Mouse (Mus musculus): Measurements from ENCODE around the gene Nfix.

- TF ChIP-seq CTCF (IDR thresholded peaks at IDR 0.05; ENCODE audit: extremely low read depth, insufficient read depth, low read length), result no peak
- TF ChIP-seq POLR2A (IDR thresholded peaks at IDR 0.05; ENCODE audit: extremely low read depth, insufficient read depth, low read length), result no peak
These were observed 149.9 kb downstream of the Nfix start for GRCm38 (mm10) chr8:84650213-84650612.

Measured in cortical plate, adult 2 months (tissue).